Mouse (Mus musculus) gonadal fat pad, adult 2 months (tissue): ENCODE measurements at regions not wholly inside any gene's neighbourhood (a gene's known extent, or its start where the extent isn't known, plus 50 kb on each side); places are given as distances from the start of the nearest gene placed in this dataset.

Source experiments
- DNase-seq: peaks from one replicate; pipeline ENCODE4 v3.0.0-alpha.2; 2012; ENCODE audit warnings: low read depth

DNA sequence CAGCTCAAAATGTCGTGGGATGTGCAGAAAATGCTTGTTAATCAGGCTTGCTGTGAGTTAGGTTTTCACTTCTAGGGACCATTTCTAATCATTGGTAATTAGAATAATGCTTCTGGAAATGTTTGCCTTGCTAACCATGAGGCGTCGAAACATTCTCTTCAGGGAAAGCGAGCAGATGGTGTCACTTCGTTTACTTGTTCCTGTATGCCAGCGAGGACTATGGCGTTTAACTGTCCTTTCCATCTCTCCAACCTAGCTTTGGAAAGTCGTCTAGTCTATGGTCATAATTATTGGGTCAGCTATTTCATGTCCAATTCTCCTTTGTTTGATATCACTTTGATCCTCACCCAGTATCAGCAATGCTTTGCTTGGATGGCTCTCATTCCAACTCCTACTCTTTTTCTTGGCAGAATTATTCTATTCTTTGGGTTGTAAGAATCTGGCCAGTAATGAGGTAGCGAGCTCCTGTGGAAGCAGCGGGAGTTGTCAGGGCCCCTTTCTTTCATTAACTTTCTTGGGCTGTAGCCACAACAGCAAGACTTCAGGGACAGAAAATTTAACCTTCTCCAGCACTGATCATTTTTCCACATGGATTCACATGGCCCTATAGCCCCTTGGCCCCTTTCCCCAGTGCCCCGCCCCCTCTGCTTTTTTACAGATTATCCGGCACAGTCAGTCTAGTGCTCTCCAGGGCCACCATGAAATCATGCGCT lies 374.0 kb upstream of the Plscr5 start:
- DNase-seq: no peak

- no peak for DNase-seq
These were observed 389.3 kb upstream of the Plscr5 start for GRCm38 (mm10) chr9:91803372-91803961.

GRCm38 (mm10) chr9:91798837-91799225 lies 393.9 kb upstream of the Plscr5 start:
- no peak for DNase-seq

DNA sequence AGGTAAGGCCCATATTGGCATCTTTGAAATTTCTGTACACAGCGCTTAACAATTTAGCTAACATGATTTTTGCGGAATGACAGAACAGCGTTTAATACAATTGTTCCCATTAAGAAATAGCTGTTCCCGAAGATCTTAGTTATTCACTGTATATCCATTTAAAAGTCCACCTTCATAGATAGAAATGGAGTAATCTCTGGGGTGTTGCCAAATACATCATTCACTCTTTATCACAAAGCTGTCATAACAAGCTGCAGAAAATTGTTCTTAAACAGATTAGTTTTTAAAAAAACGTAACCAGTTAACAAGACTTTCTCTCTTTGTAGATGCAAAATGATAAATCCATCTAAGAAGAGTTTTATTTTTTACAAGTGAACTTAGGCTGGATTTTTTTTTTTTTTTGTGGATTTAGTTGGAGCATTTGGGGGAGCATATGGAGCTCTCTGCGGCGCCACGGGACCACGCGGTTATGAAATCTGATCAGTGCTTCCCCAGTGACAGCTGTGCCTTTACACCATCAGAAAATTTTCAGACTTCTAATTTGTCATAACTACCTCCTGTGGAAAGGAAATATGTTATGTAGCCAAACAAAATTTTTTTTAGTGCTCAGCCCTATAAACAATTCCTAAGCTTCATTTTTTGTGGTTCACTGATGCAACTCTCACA lies 394.4 kb upstream of the Plscr5 start:
- no peak for DNase-seq

- no peak for DNase-seq
These were observed 395.8 kb upstream of the Plscr5 start for GRCm38 (mm10) chr9:91796976-91797375.

- no peak for DNase-seq
These were observed 387.3 kb upstream of the Zic1 start for GRCm38 (mm10) chr9:91752935-91753334.

DNA sequence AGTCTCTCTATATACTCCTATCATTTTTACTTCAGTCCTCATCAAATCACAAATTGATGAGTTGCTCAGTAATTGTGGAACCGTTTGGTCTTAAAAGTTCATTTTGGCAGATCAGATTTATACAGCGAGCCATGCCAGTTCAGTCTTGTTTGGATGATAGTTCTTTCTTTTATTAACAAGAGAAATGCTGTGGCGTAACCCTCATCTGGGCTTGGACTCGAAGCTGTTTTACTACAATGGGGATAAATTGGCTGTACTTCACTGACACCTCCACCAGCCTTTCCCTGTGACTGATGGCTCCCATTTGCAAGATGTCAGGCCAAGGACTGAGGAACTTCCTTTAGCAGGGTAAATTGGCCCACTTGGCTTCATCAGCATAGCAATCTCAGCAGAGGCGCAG lies 345.5 kb upstream of the Zic1 start:
- no peak for DNase-seq

GRCm38 (mm10) chr9:91680859-91681258 lies 315.2 kb upstream of the Zic1 start:
- no peak for DNase-seq

- DNase-seq: no peak
These were observed 301.1 kb upstream of the Zic1 start for GRCm38 (mm10) chr9:91666667-91667066.

DNA sequence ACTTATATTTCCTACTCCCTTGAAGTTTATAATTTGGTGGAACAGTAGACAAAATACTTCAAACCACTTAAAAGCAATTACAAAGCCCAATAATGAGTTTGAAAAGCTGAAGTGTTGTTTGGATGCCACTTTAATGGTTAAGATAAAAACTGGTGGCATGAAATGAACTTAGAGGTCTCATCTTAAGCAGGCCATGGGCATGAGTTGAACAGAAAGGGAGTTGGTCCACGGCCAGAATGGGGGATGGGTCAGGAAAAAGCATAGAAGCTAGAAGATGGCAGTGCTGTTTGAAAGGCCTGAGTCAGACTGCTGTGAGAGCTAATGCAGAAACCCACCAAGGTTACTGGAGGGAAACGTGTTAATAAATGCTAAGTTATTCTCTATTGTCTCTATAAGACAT lies 294.5 kb upstream of the Zic1 start:
- no peak for DNase-seq

GRCm38 (mm10) chr9:91654071-91654470 lies 288.5 kb upstream of the Zic1 start:
- DNase-seq: no peak

DNA sequence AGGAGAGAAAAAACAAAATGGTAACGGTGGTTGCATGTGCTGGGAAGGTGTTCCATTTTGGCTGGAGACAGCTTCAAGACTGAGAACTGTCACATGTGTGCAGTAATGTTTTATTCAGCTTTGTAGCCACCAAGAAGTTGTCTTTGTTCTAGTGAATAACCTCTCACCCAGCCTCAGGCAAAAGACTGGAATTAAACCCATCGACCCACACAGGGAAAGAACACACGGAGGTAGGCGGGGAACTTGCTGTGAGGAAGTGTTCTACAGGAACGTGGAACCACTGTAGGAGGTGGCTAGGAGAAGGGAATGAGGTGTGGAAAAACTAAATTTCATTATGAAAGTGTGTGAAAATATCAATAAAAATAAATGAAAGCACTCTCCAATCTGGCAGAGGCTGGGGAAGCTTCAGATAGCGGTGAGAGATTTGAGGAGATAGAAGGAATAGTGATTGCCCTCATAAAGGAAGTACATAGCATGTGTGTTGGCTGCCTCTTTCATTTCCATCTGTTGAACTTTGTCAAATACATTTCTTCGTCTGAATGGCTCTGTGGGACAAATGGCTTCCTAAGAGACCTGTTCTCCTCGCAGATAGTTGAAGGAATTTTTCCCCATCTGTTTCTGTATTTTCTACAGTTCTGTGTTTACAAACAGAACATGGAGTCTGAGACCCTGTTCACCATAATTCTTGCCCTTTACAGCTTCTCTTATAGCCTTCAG lies 286.9 kb upstream of the Zic1 start:
- peak; percentile 54 for DNase-seq

- DNase-seq: no peak
These were observed 244.8 kb upstream of the Zic1 start for GRCm38 (mm10) chr9:91610401-91610800.

- DNase-seq: no peak
These were observed 244.0 kb upstream of the Zic1 start for GRCm38 (mm10) chr9:91609457-91610166.

- DNase-seq: no peak
These were observed 236.1 kb upstream of the Zic1 start for GRCm38 (mm10) chr9:91601740-91602139.

GRCm38 (mm10) chr9:91591915-91592314 lies 226.3 kb upstream of the Zic1 start:
- no peak for DNase-seq

DNA sequence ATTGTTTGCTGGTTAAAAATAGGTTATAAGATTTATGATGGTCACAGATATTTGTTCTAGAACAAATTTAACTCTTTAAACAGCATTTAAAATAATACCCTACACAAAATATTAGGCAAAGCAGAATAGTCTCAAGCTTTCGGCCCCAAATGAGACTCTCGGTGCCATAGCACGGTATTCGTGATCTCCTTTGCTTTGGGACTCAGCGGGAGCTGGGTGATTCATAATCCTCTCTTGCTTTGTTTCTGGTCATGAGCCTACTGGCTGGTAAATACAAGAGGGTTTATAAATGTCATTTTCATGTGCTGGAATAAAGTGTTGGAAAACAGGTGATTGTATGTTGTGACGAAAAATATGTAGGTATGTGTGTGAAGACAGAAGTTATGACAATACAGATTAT lies 223.1 kb upstream of the Zic1 start:
- DNase-seq: no peak

DNA sequence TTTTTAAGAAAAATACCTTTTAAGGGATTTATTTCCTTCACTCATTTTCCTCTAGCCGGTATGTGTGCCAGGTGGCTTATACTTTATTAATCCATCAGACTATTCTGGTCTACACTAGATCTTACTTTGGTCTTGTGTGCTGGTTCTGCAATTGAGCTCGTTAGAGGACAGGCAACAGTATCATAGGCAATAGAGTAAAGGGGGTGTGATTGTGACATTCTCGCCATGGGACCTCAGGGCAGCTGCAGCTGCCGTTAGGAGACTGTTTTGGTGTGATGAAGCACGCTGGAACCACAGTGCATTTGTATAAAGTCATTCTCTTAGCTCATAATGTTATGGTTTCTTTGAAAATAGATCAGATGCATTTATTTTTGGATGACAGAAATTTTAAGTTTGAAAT lies 222.3 kb upstream of the Zic1 start:
- DNase-seq: no peak

DNA sequence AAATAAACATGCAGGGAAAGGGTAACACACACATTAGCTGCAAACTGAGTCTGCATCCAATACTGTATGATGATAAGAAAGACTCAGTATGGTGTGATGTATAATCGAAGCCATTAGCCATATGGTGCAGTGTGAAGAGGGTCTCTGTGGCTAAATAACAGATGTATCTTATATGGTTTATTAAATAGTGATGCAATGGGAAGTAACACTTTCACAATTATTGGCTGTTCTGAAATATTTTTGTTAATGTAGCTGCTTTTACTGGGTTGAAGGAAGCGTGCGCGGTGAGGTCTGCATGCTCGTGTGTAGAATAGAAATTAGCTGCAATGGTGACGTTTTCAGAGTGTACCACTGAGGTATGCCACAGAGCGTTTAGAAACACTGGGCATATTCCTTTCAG lies 221.7 kb upstream of the Zic1 start:
- no peak for DNase-seq

- no peak for DNase-seq
These were observed 221.0 kb upstream of the Zic1 start for GRCm38 (mm10) chr9:91586635-91587034.

- peak; percentile 57 for DNase-seq
These were observed 208.5 kb upstream of the Zic1 start for GRCm38 (mm10) chr9:91574156-91574555.
